ENCODE assay signal across 25 mouse cellular contexts in genomic region chr11:100567229-100567628, GRCm38 (mm10). TPM values are rescaled to one million over a fixed set of nuclear protein-coding genes. Genes with fewer than 3 reads are reported as not detected.
"Had no signal": no experiment of that assay in that cellular context is flagged by ENCODE, and none has a peak within 500 bp of the region (broad histone marks: within the 10 kb centered on the region; RNA-seq: fewer than 3 reads in every experiment).

No protein-coding gene starts in this region.

- H3K27ac ChIP-seq: heart, embryonic 13.5 days; heart, embryonic 15.5 days; hindbrain, embryonic 10.5 days; hindbrain, embryonic 12.5 days; hindbrain, embryonic 13.5 days; hindbrain, embryonic 14.5 days; hindbrain, embryonic 15.5 days; hindbrain, postnatal 0 days; intestine, embryonic 15.5 days; kidney, embryonic 15.5 days; kidney, postnatal 0 days; layer of hippocampus, adult 2 months; left cerebral cortex, adult 2 months had no signal

- H3K4me3 ChIP-seq: heart, embryonic 12.5 days; heart, embryonic 13.5 days; heart, embryonic 15.5 days; hindbrain, embryonic 10.5 days; hindbrain, embryonic 12.5 days; hindbrain, embryonic 13.5 days; hindbrain, embryonic 15.5 days; intestine, embryonic 15.5 days; kidney, embryonic 15.5 days; layer of hippocampus, adult 2 months; left cerebral cortex, adult 2 months had no signal

- H3K36me3 ChIP-seq: heart, embryonic 12.5 days; heart, embryonic 13.5 days; heart, embryonic 15.5 days; hindbrain, embryonic 10.5 days; hindbrain, embryonic 12.5 days; hindbrain, embryonic 13.5 days; hindbrain, embryonic 15.5 days; intestine, embryonic 15.5 days; kidney, embryonic 15.5 days had no signal

- DNase-seq: heart, postnatal 10 days; heart, postnatal 14 days; heart, postnatal 36 days; heart, postnatal 4 days; layer of hippocampus, adult 9-11 months; layer of hippocampus, postnatal 36 days had no signal

- ATAC-seq: hindbrain, embryonic 16.5 days; hindbrain, postnatal 0 days; inflammation-experienced regulatory T-cells, adult 6 months; intestine, embryonic 15.5 days; intestine, embryonic 16.5 days had no signal

- H3K9me3 ChIP-seq: heart, embryonic 13.5 days; heart, embryonic 15.5 days; hindbrain, embryonic 10.5 days; hindbrain, embryonic 12.5 days; hindbrain, embryonic 13.5 days; hindbrain, embryonic 15.5 days; intestine, embryonic 15.5 days; kidney, embryonic 15.5 days had no signal

- H3K9ac ChIP-seq: heart, embryonic 12.5 days; heart, embryonic 13.5 days; heart, embryonic 15.5 days; hindbrain, embryonic 14.5 days; hindbrain, embryonic 15.5 days; intestine, embryonic 15.5 days; kidney, embryonic 15.5 days had no signal

- H3K27me3 ChIP-seq: heart, embryonic 15.5 days had no signal

- H3K4me2 ChIP-seq: heart, embryonic 12.5 days; heart, embryonic 13.5 days; heart, embryonic 15.5 days; hindbrain, embryonic 12.5 days; hindbrain, embryonic 13.5 days; hindbrain, embryonic 14.5 days; hindbrain, embryonic 15.5 days; intestine, embryonic 15.5 days; kidney, embryonic 15.5 days had no signal

RNA-seq across cellular contexts. Expression of gene Ttc25, which starts 21.8 kb away (rescaled TPM):
- total RNA-seq: hematopoietic stem cell, adult 5-6 weeks had no signal
- polyA plus RNA-seq: large intestine, adult 2 months had no signal
